ENCODE assay signal across 32 mouse cellular contexts in the genomic region with DNA sequence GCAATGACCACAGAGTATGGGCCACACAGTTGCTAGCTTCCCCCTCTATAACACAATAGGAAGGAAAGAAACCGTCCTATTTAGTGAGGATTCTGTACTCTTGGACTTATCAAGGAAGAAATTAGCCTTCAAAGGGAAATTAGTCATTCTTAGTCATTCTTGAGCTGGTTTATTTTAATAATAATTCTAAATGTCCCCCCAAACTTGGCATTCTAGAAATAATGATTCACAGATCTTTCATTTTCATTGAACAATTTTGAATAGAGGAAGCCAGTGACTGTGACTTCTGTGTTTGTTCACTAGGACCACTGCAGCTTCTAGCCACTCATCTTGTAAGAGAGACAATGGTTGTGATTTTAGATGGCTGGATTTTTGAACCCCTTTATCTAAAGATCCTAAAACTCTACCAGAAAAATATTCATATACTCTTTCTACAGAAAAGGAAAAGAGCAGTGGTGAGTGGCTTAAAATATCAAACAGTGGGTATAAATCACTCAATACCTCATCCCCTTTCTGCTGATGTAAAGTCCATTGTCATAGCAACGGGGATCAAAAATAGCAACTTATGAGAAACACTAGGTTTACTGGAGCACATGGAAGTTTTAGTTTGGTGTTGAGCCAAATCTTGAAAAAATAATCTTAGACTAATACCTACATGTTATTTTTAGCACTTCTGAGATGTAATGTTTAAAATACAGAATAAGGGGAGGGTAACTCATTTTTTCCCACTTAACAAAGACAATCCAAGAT.
DNase-seq lines count a peak whose midpoint lies in the region; ATAC-seq and TF ChIP-seq lines count a peak whose summit lies in the region.
"Had no signal": no experiment of that assay in that cellular context is flagged by ENCODE, and none has a peak within 500 bp of the region (broad histone marks: within the 10 kb centered on the region; RNA-seq: fewer than 3 reads in every experiment).

No protein-coding gene starts in this region.

- peak; percentile 29; the same call in 1 of the 2 replicates for ATAC-seq in frontal cortex, adult (ENCODE audit: low TSS enrichment)
- ATAC-seq in stomach, embryonic 16.5 days (ENCODE audit: insufficient read depth, low FRiP score), result peak; percentile 47; the same call in 1 of the 2 replicates
- no peak for ATAC-seq in stomach, postnatal 0 days (ENCODE audit: low FRiP score, low TSS enrichment)
- no peak for ATAC-seq in midbrain, postnatal 0 days (ENCODE audit: low FRiP score)
- ATAC-seq: inflammation-experienced regulatory T-cells, adult 6 months; midbrain, embryonic 15.5 days; Patski had no signal

- DNase-seq in frontal cortex, postnatal 25 days (ENCODE audit: low spot score in 2 of 2), result no peak
- DNase-seq in stomach, postnatal 0 days (ENCODE audit: low spot score), result no peak
- DNase-seq in brain, embryonic 14.5 days (ENCODE audit: low read depth), result peak; percentile 18
- DNase-seq in T-cell, adult 2 months (ENCODE audit: low spot score), result no peak
- DNase-seq in midbrain, postnatal 0 days (ENCODE audit: low spot score), result no peak
- DNase-seq: adrenal gland, postnatal 25 days; cerebellum, adult 2 months; cerebellum, postnatal 14 days; heart, postnatal 14 days; kidney, adult 11 months; kidney, postnatal 36 days; left cerebral cortex, postnatal 4 days; liver; lung, adult 2 months; right cerebral cortex, postnatal 25 days; thymus, adult 2 months; thymus, postnatal 36 days had no signal

- TF ChIP-seq CTCF in stomach, postnatal 0 days (IDR thresholded peaks at IDR 0.05; ENCODE audit: low read depth), result no peak
- no peak for TF ChIP-seq CTCF in brain, embryonic 14.5 days (IDR thresholded peaks at IDR 0.05; ENCODE audit: borderline replicate concordance, extremely low read depth, insufficient read depth, insufficient read length)
- no peak for TF ChIP-seq CTCF in midbrain, postnatal 0 days (IDR thresholded peaks at IDR 0.05)

- H3K4me2 ChIP-seq in stomach, embryonic 16.5 days (ENCODE audit: low read depth, low read length), result no peak overlapping the region
- no peak overlapping the region for H3K4me2 ChIP-seq in stomach, postnatal 0 days (replicated peaks; ENCODE audit: low read depth)
- no peak overlapping the region for H3K4me2 ChIP-seq in midbrain, postnatal 0 days (ENCODE audit: low read depth, low read length, poor library complexity, severe bottlenecking)
- H3K4me2 ChIP-seq: heart, embryonic 13.5 days; hindbrain, embryonic 15.5 days; kidney, embryonic 15.5 days; midbrain, embryonic 15.5 days; stomach, embryonic 15.5 days had no signal

- TF ChIP-seq EP300 in stomach, postnatal 0 days (optimal IDR thresholded peaks at IDR 0.05), result no peak

- H3K4me1 ChIP-seq in stomach, embryonic 16.5 days (ENCODE audit: control insufficient read depth, insufficient read depth, low read length), result no peaks in the 10 kb centered on the region; the same call in 1 of the 2 replicates
- no peaks in the 10 kb centered on the region for H3K4me1 ChIP-seq in stomach, postnatal 0 days (replicated peaks; ENCODE audit: control insufficient read depth, insufficient read depth)
- H3K4me1 ChIP-seq in midbrain, postnatal 0 days (ENCODE audit: insufficient read depth, low read length), result no peaks in the 10 kb centered on the region
- H3K4me1 ChIP-seq: forebrain, embryonic 10.5 days; hindbrain, embryonic 10.5 days; hindbrain, embryonic 15.5 days; kidney, embryonic 15.5 days; midbrain, embryonic 10.5 days; midbrain, embryonic 15.5 days; stomach, embryonic 15.5 days had no signal

- no peak overlapping the region for H3K4me3 ChIP-seq in stomach, embryonic 16.5 days (replicated peaks; ENCODE audit: low read length)
- no peak overlapping the region for H3K4me3 ChIP-seq in stomach, postnatal 0 days (ENCODE audit: low read depth, low read length)
- H3K4me3 ChIP-seq in midbrain, postnatal 0 days (ENCODE audit: low read depth, low read length), result no peak overlapping the region
- H3K4me3 ChIP-seq: forebrain, embryonic 10.5 days; heart, embryonic 13.5 days; hindbrain, embryonic 10.5 days; hindbrain, embryonic 15.5 days; kidney, embryonic 15.5 days; layer of hippocampus, adult 2 months; midbrain, embryonic 10.5 days; midbrain, embryonic 15.5 days; stomach, embryonic 15.5 days had no signal

- H3K27me3 ChIP-seq in stomach, embryonic 16.5 days (ENCODE audit: control insufficient read depth, insufficient read depth, low read length), result no peaks in the 10 kb centered on the region
- no peaks in the 10 kb centered on the region for H3K27me3 ChIP-seq in stomach, postnatal 0 days (ENCODE audit: control insufficient read depth, insufficient read depth, low read length)
- H3K27me3 ChIP-seq in midbrain, postnatal 0 days (ENCODE audit: insufficient read depth, low read length), result no peaks in the 10 kb centered on the region
- H3K27me3 ChIP-seq: CH12.LX; heart, embryonic 13.5 days; hindbrain, embryonic 15.5 days; kidney, embryonic 15.5 days; midbrain, embryonic 15.5 days; Patski; stomach, embryonic 15.5 days had no signal

- 66% methylated on average over 2 of the region's 2 CpGs for WGBS in stomach, embryonic 16.5 days
- 62% methylated on average over 2 of the region's 2 CpGs for WGBS in stomach, postnatal 0 days
- WGBS in midbrain, postnatal 0 days, result 86% methylated on average over 2 of the region's 2 CpGs

- H3K9me3 ChIP-seq in stomach, embryonic 16.5 days (replicated peaks; ENCODE audit: control insufficient read depth, low read length), result no peaks in the 10 kb centered on the region
- H3K9me3 ChIP-seq in stomach, postnatal 0 days (ENCODE audit: control insufficient read depth, low read length), result no peaks in the 10 kb centered on the region
- no peaks in the 10 kb centered on the region for H3K9me3 ChIP-seq in midbrain, postnatal 0 days (ENCODE audit: low read length)
- H3K9me3 ChIP-seq: forebrain, embryonic 10.5 days; heart, embryonic 13.5 days; hindbrain, embryonic 10.5 days; hindbrain, embryonic 15.5 days; kidney, embryonic 15.5 days; midbrain, embryonic 10.5 days; midbrain, embryonic 15.5 days; stomach, embryonic 15.5 days had no signal

- no peak overlapping the region for H3K9ac ChIP-seq in stomach, embryonic 16.5 days (ENCODE audit: low read length)
- H3K9ac ChIP-seq in stomach, postnatal 0 days (ENCODE audit: low read length), result no peak overlapping the region
- H3K9ac ChIP-seq in midbrain, postnatal 0 days (replicated peaks; ENCODE audit: low read length, poor library complexity, severe bottlenecking), result no peak overlapping the region
- H3K9ac ChIP-seq: heart, embryonic 13.5 days; hindbrain, embryonic 15.5 days; kidney, embryonic 15.5 days; liver, embryonic 14.5 days; midbrain, embryonic 15.5 days; stomach, embryonic 15.5 days had no signal

- H3K27ac ChIP-seq in stomach, embryonic 16.5 days (ENCODE audit: low read length), result no peak overlapping the region
- no peak overlapping the region for H3K27ac ChIP-seq in stomach, postnatal 0 days (replicated peaks)
- no peak overlapping the region for H3K27ac ChIP-seq in midbrain, postnatal 0 days (ENCODE audit: low read depth, low read length)
- H3K27ac ChIP-seq: forebrain, embryonic 10.5 days; heart, embryonic 13.5 days; hindbrain, embryonic 10.5 days; hindbrain, embryonic 15.5 days; kidney, embryonic 15.5 days; layer of hippocampus, adult 2 months; liver, embryonic 14.5 days; midbrain, embryonic 10.5 days; midbrain, embryonic 15.5 days; stomach, embryonic 15.5 days had no signal

- H3K36me3 ChIP-seq in stomach, embryonic 16.5 days (ENCODE audit: control insufficient read depth, insufficient read depth, low read length), result no peaks in the 10 kb centered on the region
- H3K36me3 ChIP-seq in stomach, postnatal 0 days (ENCODE audit: control insufficient read depth, insufficient read depth, low read length), result no peaks in the 10 kb centered on the region
- no peaks in the 10 kb centered on the region for H3K36me3 ChIP-seq in midbrain, postnatal 0 days (ENCODE audit: insufficient read depth, low read length)
- H3K36me3 ChIP-seq: forebrain, embryonic 10.5 days; heart, embryonic 13.5 days; hindbrain, embryonic 10.5 days; hindbrain, embryonic 15.5 days; kidney, embryonic 15.5 days; midbrain, embryonic 10.5 days; midbrain, embryonic 15.5 days; stomach, embryonic 15.5 days had no signal

- TF ChIP-seq POLR2A in brain, embryonic 14.5 days (IDR thresholded peaks at IDR 0.05; ENCODE audit: borderline replicate concordance, extremely low read depth, insufficient read depth, insufficient read length, poor library complexity, severe bottlenecking), result no peak

Comparison
In these comparisons a context has a peak if more than half of its experiments do, and no peak if none do; other contexts are left out.
1. ATAC-seq: peak in frontal cortex, adult (single experiment) and stomach, embryonic 16.5 days (single experiment); none in stomach, postnatal 0 days (single experiment) and midbrain, postnatal 0 days (single experiment).